Mouse (Mus musculus): ENCODE data around the gene Neo1. TPM values are rescaled to one million over a fixed set of nuclear protein-coding genes. Genes with fewer than 3 reads are reported as not detected.

The Neo1 gene
- polyA plus RNA-seq, 1 experiment from 2014 or later: 49.6 TPM

DNA sequence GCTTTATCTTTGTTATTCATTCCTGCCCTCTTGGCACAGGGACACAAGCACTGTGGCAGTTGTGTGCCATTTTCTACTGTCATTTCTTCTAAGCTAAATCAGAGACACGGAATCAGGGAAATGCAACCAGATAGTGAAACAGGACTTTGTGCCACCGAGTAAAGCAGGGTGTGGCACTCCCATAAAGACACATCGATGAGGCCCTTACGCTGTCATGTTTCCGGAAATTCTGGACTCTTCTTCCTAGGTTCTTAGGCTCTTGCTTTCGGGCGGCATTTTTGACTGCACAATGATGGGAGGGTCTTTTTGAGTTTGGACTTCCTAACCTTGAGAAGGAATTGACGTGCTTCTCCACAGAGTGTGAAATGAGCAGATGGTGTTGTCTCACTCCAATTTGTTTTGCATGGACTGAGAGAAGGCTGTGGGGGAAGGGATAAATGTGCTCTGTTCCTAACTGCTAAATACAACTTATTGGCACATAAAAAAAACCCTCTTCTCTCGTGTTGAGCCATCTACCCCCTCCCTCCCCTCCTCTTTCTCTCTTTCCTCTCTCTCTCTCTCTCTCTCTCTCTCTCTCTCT, 23.9 kb upstream of the Neo1 start:
- Histone ChIP-seq H3K27ac (ENCODE audit: low read depth, low read length) (no peak overlapping the region), H3K4me1 (ENCODE audit: control insufficient read depth, insufficient read depth, low read length) (no peaks in the 10 kb centered on the region), H3K4me2 (replicated peaks; ENCODE audit: low read depth, low read length) (no peak overlapping the region), H3K9me3 (ENCODE audit: control insufficient read depth, low read length) (no peaks in the 10 kb centered on the region), H3K27me3 (ENCODE audit: control insufficient read depth, insufficient read depth, low read length) (no peaks in the 10 kb centered on the region), H3K36me3 (ENCODE audit: control insufficient read depth, insufficient read depth, low read length) (no peaks in the 10 kb centered on the region), H3K9ac (ENCODE audit: low read depth, low read length) (no peak overlapping the region), H3K4me3 (ENCODE audit: low read length) (no peak overlapping the region)
- 82% methylated on average over 9 of the region's 9 CpGs for WGBS
- no peak for ATAC-seq (ENCODE audit: low FRiP score, low TSS enrichment)

DNA sequence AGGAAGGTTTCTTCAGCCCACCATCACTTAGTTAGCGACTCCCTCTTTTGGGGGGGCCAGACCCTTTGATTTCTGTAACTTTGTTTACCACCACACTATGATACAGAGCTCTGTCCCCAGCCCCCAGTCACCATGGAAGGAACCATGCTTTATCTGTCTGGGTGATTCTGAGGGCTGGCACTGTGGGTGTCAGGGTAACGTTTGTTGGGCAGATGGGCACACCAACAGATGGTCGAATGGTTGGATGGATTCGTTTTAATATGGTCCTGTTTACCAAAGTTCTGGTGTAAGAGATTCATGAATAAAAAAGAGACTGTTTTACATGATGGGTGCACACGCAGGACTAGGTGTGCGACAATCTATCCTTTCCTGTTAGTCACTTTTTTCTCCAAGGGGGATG, 22.9 kb upstream of the Neo1 start:
- Histone ChIP-seq H3K27ac (ENCODE audit: low read depth, low read length) (no peak overlapping the region), H3K4me3 (ENCODE audit: low read length) (no peak overlapping the region), H3K27me3 (ENCODE audit: control insufficient read depth, insufficient read depth, low read length) (no peaks in the 10 kb centered on the region), H3K4me2 (replicated peaks; ENCODE audit: low read depth, low read length) (no peak overlapping the region), H3K36me3 (ENCODE audit: control insufficient read depth, insufficient read depth, low read length) (no peaks in the 10 kb centered on the region), H3K4me1 (ENCODE audit: control insufficient read depth, insufficient read depth, low read length) (no peaks in the 10 kb centered on the region), H3K9ac (ENCODE audit: low read depth, low read length) (no peak overlapping the region), H3K9me3 (ENCODE audit: control insufficient read depth, low read length) (no peaks in the 10 kb centered on the region)
- no peak for ATAC-seq (ENCODE audit: low FRiP score, low TSS enrichment)
- 84% methylated on average over 6 of the region's 6 CpGs for WGBS

DNA sequence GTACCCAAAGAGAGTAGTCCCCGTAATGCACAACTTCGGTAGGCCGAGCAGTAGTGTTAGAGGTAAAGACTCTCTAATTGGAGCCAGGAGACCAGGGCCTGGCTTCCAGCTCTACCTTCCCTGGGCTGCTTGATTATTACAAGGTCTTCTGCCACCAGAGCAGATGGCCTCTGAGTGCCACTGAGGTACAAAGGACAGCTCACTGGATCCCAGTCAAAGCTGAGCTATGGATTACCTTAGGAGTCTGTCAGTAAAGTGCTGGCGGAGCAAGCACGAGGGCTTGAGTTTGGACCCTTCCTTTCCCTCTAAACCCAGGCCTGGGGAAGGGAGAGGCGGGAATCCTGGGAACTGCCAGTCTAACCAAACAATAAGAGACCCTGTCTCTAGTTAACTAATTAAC, 21.8 kb upstream of the Neo1 start:
- no peak overlapping the region for H3K4me3 ChIP-seq (ENCODE audit: low read length)
- no peaks in the 10 kb centered on the region for H3K9me3 ChIP-seq (ENCODE audit: control insufficient read depth, low read length)
- WGBS: 79% methylated on average over 6 of the region's 6 CpGs
- no peaks in the 10 kb centered on the region for H3K27me3 ChIP-seq (ENCODE audit: control insufficient read depth, insufficient read depth, low read length)
- no peak for ATAC-seq (ENCODE audit: low FRiP score, low TSS enrichment)
- no peaks in the 10 kb centered on the region for H3K36me3 ChIP-seq (ENCODE audit: control insufficient read depth, insufficient read depth, low read length)
- H3K27ac ChIP-seq (ENCODE audit: low read depth, low read length): no peak overlapping the region
- no peaks in the 10 kb centered on the region for H3K4me1 ChIP-seq (ENCODE audit: control insufficient read depth, insufficient read depth, low read length)
- no peak overlapping the region for H3K9ac ChIP-seq (ENCODE audit: low read depth, low read length)
- no peak overlapping the region for H3K4me2 ChIP-seq (replicated peaks; ENCODE audit: low read depth, low read length)

GRCm38 (mm10) chr9:59056281-59056680, 20.0 kb upstream of the Neo1 start:
- Histone ChIP-seq H3K9ac (ENCODE audit: low read depth, low read length) (no peak overlapping the region), H3K4me1 (ENCODE audit: control insufficient read depth, insufficient read depth, low read length) (no peaks in the 10 kb centered on the region), H3K27me3 (ENCODE audit: control insufficient read depth, insufficient read depth, low read length) (no peaks in the 10 kb centered on the region), H3K4me2 (replicated peaks; ENCODE audit: low read depth, low read length) (no peak overlapping the region), H3K27ac (ENCODE audit: low read depth, low read length) (no peak overlapping the region), H3K4me3 (ENCODE audit: low read length) (no peak overlapping the region), H3K36me3 (ENCODE audit: control insufficient read depth, insufficient read depth, low read length) (no peaks in the 10 kb centered on the region), H3K9me3 (ENCODE audit: control insufficient read depth, low read length) (no peaks in the 10 kb centered on the region)
- 27% methylated on average over 8 of the region's 8 CpGs for WGBS
- no peak for ATAC-seq (ENCODE audit: low FRiP score, low TSS enrichment)

GRCm38 (mm10) chr9:59041805-59042204, 5.6 kb upstream of the Neo1 start:
- no peaks in the 10 kb centered on the region for H3K9me3 ChIP-seq (ENCODE audit: control insufficient read depth, low read length)
- ATAC-seq (ENCODE audit: low FRiP score, low TSS enrichment): no peak

GRCm38 (mm10) chr9:59036732-59037341, 596 bp upstream of the Neo1 start:
- Histone ChIP-seq H3K27me3 (ENCODE audit: control insufficient read depth, insufficient read depth, low read length) (no peaks in the 10 kb centered on the region), H3K9me3 (ENCODE audit: control insufficient read depth, low read length) (no peaks in the 10 kb centered on the region), H3K4me3 (ENCODE audit: low read length) (peak overlapping the region; percentile 94), H3K27ac (ENCODE audit: low read depth, low read length) (peak overlapping the region; percentile 99), H3K36me3 (ENCODE audit: control insufficient read depth, insufficient read depth, low read length) (no peaks in the 10 kb centered on the region), H3K9ac (ENCODE audit: low read depth, low read length) (peak overlapping the region; percentile 93), H3K4me2 (replicated peaks; ENCODE audit: low read depth, low read length) (peak overlapping the region; percentile 49), H3K4me1 (ENCODE audit: control insufficient read depth, insufficient read depth, low read length) (peaks cover 13% of the 10 kb centered on the region; the same call in 1 of the 2 replicates)
- peak; percentile 70; the same call in 1 of the 2 replicates for ATAC-seq (ENCODE audit: low FRiP score, low TSS enrichment)
- WGBS: under 1% methylated on average over 55 of the region's 56 CpGs

More at GRCm38 (mm10) chr9:59041805-59042204, 5.6 kb upstream of the Neo1 start:
- H3K36me3 ChIP-seq (ENCODE audit: control insufficient read depth, insufficient read depth, low read length): no peaks in the 10 kb centered on the region
- H3K4me3 ChIP-seq (ENCODE audit: low read length): no peak overlapping the region
- no peaks in the 10 kb centered on the region for H3K4me1 ChIP-seq (ENCODE audit: control insufficient read depth, insufficient read depth, low read length)
- no peak overlapping the region for H3K9ac ChIP-seq (ENCODE audit: low read depth, low read length)
- no peak overlapping the region for H3K4me2 ChIP-seq (replicated peaks; ENCODE audit: low read depth, low read length)
- H3K27me3 ChIP-seq (ENCODE audit: control insufficient read depth, insufficient read depth, low read length): no peaks in the 10 kb centered on the region
- H3K27ac ChIP-seq (ENCODE audit: low read depth, low read length): no peak overlapping the region

DNA sequence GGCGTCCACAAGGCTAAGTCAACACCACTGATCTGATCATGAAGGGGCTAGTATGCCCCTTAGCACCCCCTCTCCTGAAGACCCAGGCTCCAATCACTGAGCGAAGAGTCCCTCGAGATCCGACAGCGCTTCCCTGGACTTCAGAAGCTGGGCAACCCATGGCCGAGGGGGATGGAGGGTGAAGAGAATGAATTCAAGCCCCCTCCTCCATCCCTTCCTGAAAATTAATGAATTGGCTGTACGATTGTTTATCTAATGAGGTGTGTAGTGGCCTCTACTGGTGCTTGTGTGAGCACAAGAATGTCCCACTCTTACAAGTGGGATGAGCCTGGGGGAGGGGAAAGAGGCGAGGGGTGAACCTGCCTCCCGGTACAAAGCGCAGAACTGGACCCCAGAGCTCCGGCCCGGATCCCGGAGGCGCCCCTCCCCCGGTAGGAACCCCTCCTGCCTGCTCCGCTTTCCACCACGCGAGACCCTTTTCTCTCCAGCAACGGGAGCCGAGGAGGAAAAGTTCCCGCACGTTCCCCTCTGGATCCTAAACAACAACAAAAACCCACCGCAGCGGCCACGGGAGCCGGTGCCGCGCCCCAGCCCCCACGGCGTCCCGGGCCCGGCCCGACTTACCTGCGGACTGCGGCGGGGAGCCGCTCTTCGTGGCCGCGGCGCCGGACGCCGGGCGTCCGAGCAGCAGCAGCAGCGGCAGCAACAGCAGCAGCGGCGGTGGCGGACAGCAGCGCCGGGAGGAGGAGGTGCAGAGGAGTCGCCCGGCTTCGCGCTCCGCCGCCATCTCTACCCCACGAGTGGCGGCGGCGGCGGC, 691 bp downstream of the Neo1 start:
- Histone ChIP-seq H3K9me3 (ENCODE audit: control insufficient read depth, low read length) (no peaks in the 10 kb centered on the region), H3K27ac (ENCODE audit: low read depth, low read length) (peak overlapping the region; percentile 99), H3K27me3 (ENCODE audit: control insufficient read depth, insufficient read depth, low read length) (no peaks in the 10 kb centered on the region), H3K36me3 (ENCODE audit: control insufficient read depth, insufficient read depth, low read length) (no peaks in the 10 kb centered on the region), H3K4me1 (ENCODE audit: control insufficient read depth, insufficient read depth, low read length) (peaks cover 13% of the 10 kb centered on the region; the same call in 1 of the 2 replicates), H3K9ac (ENCODE audit: low read depth, low read length) (peak overlapping the region; percentile 93), H3K4me2 (replicated peaks; ENCODE audit: low read depth, low read length) (peak overlapping the region; percentile 49), H3K4me3 (ENCODE audit: low read length) (peak overlapping the region; percentile 94)
- WGBS: under 1% methylated on average over 60 of the region's 63 CpGs
- peak; percentile 55 for ATAC-seq (ENCODE audit: low FRiP score, low TSS enrichment)

GRCm38 (mm10) chr9:59034836-59035235, 1.4 kb downstream of the Neo1 start:
- H3K36me3 ChIP-seq (ENCODE audit: control insufficient read depth, insufficient read depth, low read length): no peaks in the 10 kb centered on the region
- no peak overlapping the region for H3K27ac ChIP-seq (ENCODE audit: low read depth, low read length)
- no peak for ATAC-seq (ENCODE audit: low FRiP score, low TSS enrichment)
- peak overlapping the region; percentile 49 for H3K4me2 ChIP-seq (replicated peaks; ENCODE audit: low read depth, low read length)
- H3K9me3 ChIP-seq (ENCODE audit: control insufficient read depth, low read length): no peaks in the 10 kb centered on the region
- H3K9ac ChIP-seq (ENCODE audit: low read depth, low read length): peak overlapping the region; percentile 93
- no peaks in the 10 kb centered on the region for H3K27me3 ChIP-seq (ENCODE audit: control insufficient read depth, insufficient read depth, low read length)
- WGBS: 31% methylated on average over 5 of the region's 5 CpGs
- H3K4me1 ChIP-seq (ENCODE audit: control insufficient read depth, insufficient read depth, low read length): peaks cover 13% of the 10 kb centered on the region; the same call in 1 of the 2 replicates
- peak overlapping the region; percentile 94 for H3K4me3 ChIP-seq (ENCODE audit: low read length)

DNA sequence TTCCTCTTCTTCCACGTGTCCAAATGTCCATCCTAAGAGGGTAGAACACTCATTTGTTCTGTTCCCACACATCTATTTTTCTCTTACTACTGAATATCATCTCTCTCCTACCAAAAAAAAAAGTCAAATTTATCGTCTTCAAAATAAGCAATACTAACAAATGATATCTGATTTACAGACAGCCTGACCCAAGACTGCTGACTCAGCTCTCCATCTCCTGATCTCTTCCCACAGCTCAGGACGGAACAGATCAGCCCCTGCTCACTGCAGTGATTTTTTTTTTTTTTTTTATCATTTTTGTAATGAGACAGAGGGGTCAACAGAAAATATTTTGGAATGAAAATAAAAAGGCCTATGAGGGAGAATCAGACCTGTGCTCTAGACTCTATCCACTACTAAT, 2.7 kb downstream of the Neo1 start:
- H3K27ac ChIP-seq (ENCODE audit: low read depth, low read length): no peak overlapping the region
- 47% methylated on average over 3 of the region's 3 CpGs for WGBS
- H3K27me3 ChIP-seq (ENCODE audit: control insufficient read depth, insufficient read depth, low read length): no peaks in the 10 kb centered on the region
- H3K4me3 ChIP-seq (ENCODE audit: low read length): no peak overlapping the region
- peaks cover 3% of the 10 kb centered on the region; the same call in 1 of the 2 replicates for H3K9me3 ChIP-seq (ENCODE audit: control insufficient read depth, low read length)
- ATAC-seq (ENCODE audit: low FRiP score, low TSS enrichment): no peak
- H3K4me1 ChIP-seq (ENCODE audit: control insufficient read depth, insufficient read depth, low read length): peaks cover 13% of the 10 kb centered on the region; the same call in 1 of the 2 replicates
- H3K9ac ChIP-seq (ENCODE audit: low read depth, low read length): no peak overlapping the region
- no peaks in the 10 kb centered on the region for H3K36me3 ChIP-seq (ENCODE audit: control insufficient read depth, insufficient read depth, low read length)
- peak overlapping the region; percentile 49; the same call in 1 of the 2 replicates for H3K4me2 ChIP-seq (replicated peaks; ENCODE audit: low read depth, low read length)

Data from kidney, embryonic 14.5 days (tissue).